Mouse (Mus musculus) forebrain, embryonic 12.5 days (tissue): ENCODE data around the gene Ttc4. TPM values are rescaled to one million over a fixed set of nuclear protein-coding genes. Genes with fewer than 3 reads are reported as not detected.

Experiments
- ATAC-seq: fragments of 200-750 bp; cut with Nextera tagmentation; 2 replicates; pipeline ENCODE4 v1.8.0; 2017; ENCODE audit warnings: moderate TSS enrichment; ENCODE audit not compliant: low FRiP score
- H3K27ac ChIP-seq: fragments of 300-500 bp; sonication (generic); 2 replicates; pipeline ENCODE4 v1.5.1; 2016; ENCODE audit warnings: mild to moderate bottlenecking
- H3K27me3 ChIP-seq: fragments of 300-500 bp; sonication (generic); 2 replicates; pipeline ENCODE4 v1.6.1; 2016; ENCODE audit warnings: mild to moderate bottlenecking
- H3K36me3 ChIP-seq: fragments of 300-500 bp; sonication (generic); replicated peaks from 2 replicates; pipeline ENCODE4 v1.6.1; 2016; ENCODE audit warnings: mild to moderate bottlenecking
- H3K4me1 ChIP-seq: fragments of 300-500 bp; sonication (generic); 2 replicates; pipeline ENCODE4 v1.6.1; 2016
- H3K4me2 ChIP-seq: fragments of 300-500 bp; sonication (generic); 2 replicates; pipeline ENCODE4 v1.6.1; 2016; ENCODE audit warnings: mild to moderate bottlenecking, moderate library complexity
- H3K4me3 ChIP-seq: fragments of 300-500 bp; sonication (generic); replicated peaks from 2 replicates; pipeline ENCODE4 v1.5.1; 2016; ENCODE audit warnings: mild to moderate bottlenecking
- H3K9ac ChIP-seq: fragments of 300-500 bp; sonication (generic); 2 replicates; pipeline ENCODE4 v1.6.1; 2016; ENCODE audit warnings: mild to moderate bottlenecking
- H3K9me3 ChIP-seq: fragments of 300-500 bp; sonication (generic); 2 replicates; pipeline ENCODE4 v1.6.1; 2016
- WGBS: fragments of 180-500 bp; shearing (Covaris S2); methylation state at CpG from one replicate; pipeline ENCODE4 v1.1.7; 2016; 5-methylcytosine and 5-hydroxymethylcytosine counted together
- polyA plus RNA-seq: library from polyadenylated mRNA; unstranded; fragments of >200 nt; fragmentation: Nextera tagmentation; extraction: Ambion mirVana; gene quantifications from 2 replicates; pipeline ENCODE4 v1.2.1, GENCODE M21; 2016

Ttc4 gene
- polyA plus RNA-seq, 1 experiment from 2014 or later, result 98.8 TPM

DNA sequence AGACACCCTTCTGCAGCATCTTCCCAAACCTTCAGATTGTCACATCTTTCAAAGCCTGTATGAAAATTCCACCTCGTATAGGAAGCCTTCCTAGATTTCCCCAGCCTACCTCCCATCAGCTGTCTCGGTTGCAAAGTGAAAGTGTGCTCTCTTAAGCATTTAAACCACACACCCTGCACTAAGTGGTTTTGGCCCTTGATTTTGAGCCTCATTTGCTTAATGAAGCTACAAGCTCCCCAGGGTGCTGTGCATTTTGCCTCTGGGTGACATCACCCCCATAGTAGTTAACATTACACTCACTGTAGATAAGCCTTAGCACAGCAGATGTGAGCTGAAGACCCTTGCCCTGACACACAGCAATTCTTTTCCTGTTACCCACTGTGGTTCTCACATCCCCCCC, 2.2 kb upstream of the Ttc4 start:
- Histone ChIP-seq H3K36me3 (peaks cover 10% of the 10 kb centered on the region), H3K9ac (no peak overlapping the region), H3K4me1 (peaks cover 10% of the 10 kb centered on the region), H3K4me2 (no peak overlapping the region), H3K9me3 (no peaks in the 10 kb centered on the region), H3K4me3 (no peak overlapping the region), H3K27me3 (no peaks in the 10 kb centered on the region), H3K27ac (no peak overlapping the region)
- no peak for ATAC-seq
- WGBS, result 59% methylated on average over 2 of the region's 2 CpGs

DNA sequence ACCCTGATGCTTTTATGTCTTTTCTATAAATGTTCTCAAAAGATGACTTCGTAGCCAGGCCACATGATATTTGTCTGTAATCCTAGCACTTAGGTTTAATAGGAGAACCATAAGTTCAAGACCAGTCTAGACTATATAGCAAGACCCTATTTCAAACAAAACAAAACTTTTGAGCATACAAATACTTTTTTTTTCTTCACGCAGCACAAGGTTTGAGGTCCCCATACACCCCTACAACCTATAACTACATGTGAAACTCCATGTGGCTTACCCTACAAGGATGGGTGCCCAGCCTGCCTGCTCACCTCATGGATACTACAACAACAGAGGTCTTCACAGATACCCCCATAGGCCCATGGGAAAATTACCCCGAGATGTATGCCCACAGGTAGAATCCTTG, 408 bp upstream of the Ttc4 start:
- Histone ChIP-seq H3K9ac (no peak overlapping the region), H3K27ac (no peak overlapping the region), H3K27me3 (no peaks in the 10 kb centered on the region), H3K4me3 (peak overlapping the region; percentile 76), H3K9me3 (no peaks in the 10 kb centered on the region), H3K4me1 (peaks cover 10% of the 10 kb centered on the region), H3K4me2 (peak overlapping the region; percentile 74), H3K36me3 (peaks cover 24% of the 10 kb centered on the region)
- 50% methylated on average over 3 of the region's 3 CpGs for WGBS
- no peak; the same call in 1 of the 2 replicates for ATAC-seq

DNA sequence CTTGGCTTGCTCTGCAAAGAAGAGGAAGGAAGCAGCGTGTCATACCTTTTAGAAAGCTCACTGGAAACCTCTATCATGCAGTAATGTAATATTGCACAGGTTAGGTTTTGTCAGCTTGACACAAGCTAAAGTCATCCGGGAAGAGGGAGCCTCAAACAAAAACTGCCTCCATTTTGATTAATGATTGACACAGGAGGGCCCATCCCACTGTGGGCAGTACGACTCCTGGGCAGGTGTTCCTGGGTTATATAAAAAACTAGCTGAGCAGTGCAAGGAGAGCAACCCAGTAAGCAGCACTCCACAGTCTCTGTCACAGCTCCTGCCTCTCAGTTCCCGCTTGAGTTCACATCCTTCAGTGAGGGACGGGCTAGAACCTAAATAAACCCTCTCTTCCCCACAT, 2.0 kb downstream of the Ttc4 start:
- WGBS, result 92% methylated on average over 5 of the region's 5 CpGs
- no peak overlapping the region for H3K27ac ChIP-seq
- no peak overlapping the region for H3K4me2 ChIP-seq
- H3K36me3 ChIP-seq, result peaks cover 47% of the 10 kb centered on the region
- no peaks in the 10 kb centered on the region for H3K27me3 ChIP-seq
- no peaks in the 10 kb centered on the region for H3K9me3 ChIP-seq
- no peak for ATAC-seq
- H3K4me1 ChIP-seq, result peaks cover 10% of the 10 kb centered on the region
- H3K4me3 ChIP-seq, result no peak overlapping the region
- H3K9ac ChIP-seq, result no peak overlapping the region

GRCm38 (mm10) chr4:106666546-106666945, 12.2 kb downstream of the Ttc4 start:
- Histone ChIP-seq H3K27me3 (no peaks in the 10 kb centered on the region), H3K36me3 (peaks cover 100% of the 10 kb centered on the region), H3K4me2 (no peak overlapping the region), H3K4me1 (no peaks in the 10 kb centered on the region), H3K9me3 (no peaks in the 10 kb centered on the region), H3K27ac (no peak overlapping the region), H3K4me3 (no peak overlapping the region), H3K9ac (no peak overlapping the region)
- 93% methylated on average over 2 of the region's 2 CpGs for WGBS
- no peak for ATAC-seq

GRCm38 (mm10) chr4:106665673-106666072, 13.1 kb downstream of the Ttc4 start:
- Histone ChIP-seq H3K36me3 (peaks cover 100% of the 10 kb centered on the region), H3K4me1 (no peaks in the 10 kb centered on the region), H3K9ac (no peak overlapping the region), H3K4me2 (no peak overlapping the region), H3K9me3 (no peaks in the 10 kb centered on the region), H3K27ac (no peak overlapping the region), H3K27me3 (no peaks in the 10 kb centered on the region), H3K4me3 (no peak overlapping the region)
- WGBS, result 92% methylated on average over 10 of the region's 10 CpGs
- no peak for ATAC-seq

GRCm38 (mm10) chr4:106665269-106665668, 13.5 kb downstream of the Ttc4 start:
- H3K27me3 ChIP-seq, result no peaks in the 10 kb centered on the region
- WGBS, result 98% methylated on average over 2 of the region's 2 CpGs
- H3K9me3 ChIP-seq, result no peaks in the 10 kb centered on the region
- no peaks in the 10 kb centered on the region for H3K4me1 ChIP-seq
- no peak overlapping the region for H3K27ac ChIP-seq
- H3K9ac ChIP-seq, result no peak overlapping the region
- no peak for ATAC-seq
- no peak overlapping the region for H3K4me2 ChIP-seq
- H3K36me3 ChIP-seq, result peaks cover 99% of the 10 kb centered on the region
- no peak overlapping the region for H3K4me3 ChIP-seq

DNA sequence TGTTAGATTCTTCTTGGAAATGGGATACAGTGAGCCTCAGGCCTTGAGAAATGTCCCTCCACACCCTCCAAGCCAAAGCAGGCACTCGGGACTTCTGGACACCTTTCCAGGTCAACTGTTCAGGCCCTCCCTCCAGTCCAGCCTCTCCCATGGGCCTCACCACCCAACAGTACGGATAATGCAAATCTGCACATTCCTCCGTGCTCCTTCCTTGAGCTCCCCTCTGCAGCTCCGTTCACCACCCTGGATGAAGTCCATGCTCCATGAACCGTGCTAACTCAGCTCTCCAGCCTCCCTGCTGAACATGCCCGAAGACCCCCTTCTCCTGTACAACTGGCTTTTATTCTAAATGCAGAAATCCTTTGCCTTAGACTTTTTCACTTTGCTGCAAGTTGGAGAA, 14.0 kb downstream of the Ttc4 start:
- H3K9ac ChIP-seq, result no peak overlapping the region
- WGBS, result 90% methylated on average over 6 of the region's 6 CpGs
- peaks cover 99% of the 10 kb centered on the region for H3K36me3 ChIP-seq

GRCm38 (mm10) chr4:106663956-106664470, 14.7 kb downstream of the Ttc4 start:
- no peak overlapping the region for H3K4me3 ChIP-seq
- H3K27ac ChIP-seq, result no peak overlapping the region
- no peak for ATAC-seq
- H3K27me3 ChIP-seq, result no peaks in the 10 kb centered on the region
- H3K4me1 ChIP-seq, result no peaks in the 10 kb centered on the region
- H3K36me3 ChIP-seq, result peaks cover 99% of the 10 kb centered on the region
- WGBS, result 89% methylated on average over 5 of the region's 5 CpGs
- H3K9ac ChIP-seq, result no peak overlapping the region
- H3K4me2 ChIP-seq, result no peak overlapping the region
- H3K9me3 ChIP-seq, result no peaks in the 10 kb centered on the region

More for the DNA sequence above, 14.0 kb downstream of the Ttc4 start:
- no peak for ATAC-seq
- Histone ChIP-seq H3K27me3 (no peaks in the 10 kb centered on the region), H3K4me2 (no peak overlapping the region), H3K9me3 (no peaks in the 10 kb centered on the region), H3K27ac (no peak overlapping the region), H3K4me1 (no peaks in the 10 kb centered on the region), H3K4me3 (no peak overlapping the region)

DNA sequence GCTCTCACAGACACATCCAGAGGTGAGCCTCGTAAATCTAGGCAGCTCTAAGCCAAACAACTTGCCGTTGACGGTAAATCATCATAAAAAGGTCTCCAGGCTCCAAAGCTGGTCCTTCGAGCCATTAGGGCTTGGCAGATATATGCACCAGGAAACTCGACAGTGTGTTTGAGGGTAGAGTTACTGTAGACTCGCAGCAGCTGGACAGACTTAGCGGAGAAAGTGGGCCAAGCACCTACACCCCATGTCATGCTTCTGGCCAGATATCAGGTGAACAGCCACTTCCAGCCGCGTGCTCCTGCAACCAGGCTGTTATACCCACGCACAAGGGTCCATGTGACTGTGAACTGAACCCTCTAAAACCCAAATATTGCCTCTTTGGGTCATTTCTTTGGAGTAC, 23.1 kb downstream of the Ttc4 start:
- no peak overlapping the region for H3K4me2 ChIP-seq
- H3K9me3 ChIP-seq, result no peaks in the 10 kb centered on the region
- H3K9ac ChIP-seq, result no peak overlapping the region
- no peaks in the 10 kb centered on the region for H3K27me3 ChIP-seq
- H3K4me1 ChIP-seq, result peaks cover 9% of the 10 kb centered on the region
- no peak for ATAC-seq
- peaks cover 53% of the 10 kb centered on the region for H3K36me3 ChIP-seq
- 92% methylated on average over 10 of the region's 10 CpGs for WGBS
- no peak overlapping the region for H3K27ac ChIP-seq
- H3K4me3 ChIP-seq, result no peak overlapping the region

- no peak overlapping the region for H3K4me2 ChIP-seq
- 97% methylated on average over 15 of the region's 15 CpGs for WGBS
- peaks cover 34% of the 10 kb centered on the region for H3K36me3 ChIP-seq
- H3K9ac ChIP-seq, result no peak overlapping the region
- no peak for ATAC-seq
- H3K9me3 ChIP-seq, result no peaks in the 10 kb centered on the region
- H3K27ac ChIP-seq, result no peak overlapping the region
- H3K4me3 ChIP-seq, result no peak overlapping the region
- peaks cover 9% of the 10 kb centered on the region for H3K4me1 ChIP-seq
- H3K27me3 ChIP-seq, result peaks cover 16% of the 10 kb centered on the region; the same call in 1 of the 2 replicates
These were observed 25.7 kb downstream of the Ttc4 start for GRCm38 (mm10) chr4:106653051-106653450.

GRCm38 (mm10) chr4:106652546-106652945, 26.2 kb downstream of the Ttc4 start:
- WGBS, result 98% methylated on average over 3 of the region's 3 CpGs
- Histone ChIP-seq H3K4me2 (no peak overlapping the region), H3K9me3 (no peaks in the 10 kb centered on the region)

DNA sequence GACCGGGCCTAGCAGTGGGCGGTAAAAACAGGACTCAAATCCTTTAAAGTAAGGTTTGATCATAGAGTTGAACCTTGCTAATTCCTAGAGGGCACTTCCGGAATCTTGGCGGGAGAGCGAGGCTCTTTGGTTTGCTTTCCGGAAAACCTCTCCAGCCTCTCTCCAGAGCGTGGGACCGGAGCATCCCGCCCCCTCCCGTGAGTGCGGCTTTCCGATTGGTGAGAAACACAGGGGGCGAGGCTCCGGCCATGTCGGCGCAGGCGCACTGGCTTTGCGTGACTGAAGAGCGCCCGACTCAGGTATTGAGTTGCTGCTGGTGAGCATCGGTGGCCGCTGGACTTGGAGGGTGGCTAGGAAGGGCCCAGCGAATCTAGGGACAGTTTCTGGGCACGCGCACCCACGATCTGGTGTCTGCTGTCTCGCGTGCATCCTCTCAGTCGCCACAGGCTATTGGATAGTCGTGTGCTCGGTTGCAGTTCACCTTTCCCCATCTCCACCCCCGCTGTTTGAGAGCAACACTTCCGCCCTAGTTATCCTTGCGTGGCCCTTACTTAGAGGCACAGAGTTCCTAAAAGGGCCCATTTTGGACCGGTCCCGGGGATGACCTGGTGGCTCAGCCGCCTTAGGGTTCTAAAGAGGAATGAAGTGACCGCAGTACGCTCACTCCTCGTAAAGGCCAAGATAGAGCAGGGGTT, 27.8 kb downstream of the Ttc4 start, which contains the start of gene Pars2:
Pars2 (plus strand) TSS at position 237 of the 695 bp plus-strand sequence.
- Histone ChIP-seq H3K27ac (peak within 1 kb of the TSS; percentile 66), H3K4me3 (peak within 1 kb of the TSS; percentile 59), H3K9ac (peak within 1 kb of the TSS; percentile 75), H3K4me2 (peak within 1 kb of the TSS; percentile 69), H3K36me3 (peaks cover 27% of the 10 kb centered on the region), H3K27me3 (peaks cover 34% of the 10 kb centered on the region), H3K4me1 (peaks cover 9% of the 10 kb centered on the region), H3K9me3 (no peaks in the 10 kb centered on the region)
- peak; percentile 98 for ATAC-seq
- WGBS, result 3% methylated on average over 40 of the region's 40 CpGs

More at GRCm38 (mm10) chr4:106652546-106652945, 26.2 kb downstream of the Ttc4 start:
- no peak overlapping the region for H3K4me3 ChIP-seq
- no peak for ATAC-seq
- no peak overlapping the region for H3K27ac ChIP-seq
- H3K4me1 ChIP-seq, result peaks cover 9% of the 10 kb centered on the region
- H3K9ac ChIP-seq, result no peak overlapping the region
- peaks cover 21% of the 10 kb centered on the region; the same call in 1 of the 2 replicates for H3K27me3 ChIP-seq
- H3K36me3 ChIP-seq, result peaks cover 30% of the 10 kb centered on the region

DNA sequence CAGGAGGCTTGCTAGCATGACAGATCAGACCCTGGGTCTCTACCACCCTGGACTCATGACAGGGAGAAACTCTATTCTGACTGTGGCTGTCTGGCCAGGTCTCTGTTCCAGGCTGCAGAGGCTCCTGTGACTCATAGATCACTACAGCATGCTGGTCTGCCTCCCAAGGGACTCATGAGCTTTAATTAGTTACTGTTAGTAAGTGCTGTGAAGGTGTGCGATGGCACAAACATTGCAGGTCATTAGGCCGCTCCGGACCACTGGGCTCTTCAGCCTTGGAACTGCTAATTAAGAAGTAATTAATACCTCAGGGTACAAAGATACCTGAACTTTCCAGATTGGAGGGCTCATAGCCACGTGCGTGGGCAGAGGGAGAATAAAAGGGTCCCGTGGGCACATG, 31.6 kb downstream of the Ttc4 start:
- 83% methylated on average over 6 of the region's 6 CpGs for WGBS
- Histone ChIP-seq H3K4me1 (peaks cover 14% of the 10 kb centered on the region), H3K4me2 (no peak overlapping the region), H3K27ac (no peak overlapping the region), H3K9ac (no peak overlapping the region), H3K36me3 (no peaks in the 10 kb centered on the region), H3K9me3 (no peaks in the 10 kb centered on the region), H3K4me3 (no peak overlapping the region), H3K27me3 (peaks cover 49% of the 10 kb centered on the region)
- ATAC-seq, result no peak
